Mouse (Mus musculus): ENCODE measurements around the gene Cmya5. TPM values are rescaled to one million over a fixed set of nuclear protein-coding genes. Genes with fewer than 3 reads are reported as not detected.

Cmya5 gene
- polyA plus RNA-seq, 1 experiment from 2014 or later = 0.13 TPM

DNA sequence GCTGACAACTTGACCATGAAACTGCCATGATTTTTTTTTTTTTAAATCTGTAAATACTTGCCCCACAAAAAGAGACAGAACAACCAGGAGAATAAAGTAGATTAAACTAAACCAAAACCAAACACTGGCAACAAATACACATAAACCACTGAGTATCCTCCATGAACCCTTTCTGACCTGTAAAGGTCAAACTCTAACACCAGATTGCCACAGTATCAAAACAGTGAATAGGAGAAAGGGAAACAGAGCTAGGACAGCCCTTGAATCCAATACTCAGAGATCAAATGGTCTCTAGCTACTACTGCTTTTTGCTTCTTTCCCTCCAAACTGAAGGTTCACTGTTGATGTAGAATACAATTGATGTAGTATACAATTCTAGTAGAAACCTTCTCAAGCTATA lies 33.0 kb upstream of the Cmya5 start:
- DNase-seq (ENCODE audit: low spot score) (no peak), ATAC-seq (ENCODE audit: insufficient read depth, low FRiP score, low TSS enrichment) (no peak)
- H3K4me3 ChIP-seq (ENCODE audit: low read depth, low read length) = no peak overlapping the region
- peaks cover 5% of the 10 kb centered on the region for H3K36me3 ChIP-seq (ENCODE audit: control insufficient read depth, insufficient read depth, low read length)
- no peak overlapping the region for H3K4me2 ChIP-seq (ENCODE audit: low read depth)
- no peaks in the 10 kb centered on the region for H3K9me3 ChIP-seq (ENCODE audit: control insufficient read depth, low read length)
- no peak overlapping the region for H3K9ac ChIP-seq (ENCODE audit: low read length)
- H3K27me3 ChIP-seq (ENCODE audit: control insufficient read depth, insufficient read depth, low read length) = no peaks in the 10 kb centered on the region
- no peak overlapping the region for H3K27ac ChIP-seq (ENCODE audit: low read depth, low read length)
- H3K4me1 ChIP-seq (ENCODE audit: control insufficient read depth, insufficient read depth, low read length) = no peaks in the 10 kb centered on the region

DNA sequence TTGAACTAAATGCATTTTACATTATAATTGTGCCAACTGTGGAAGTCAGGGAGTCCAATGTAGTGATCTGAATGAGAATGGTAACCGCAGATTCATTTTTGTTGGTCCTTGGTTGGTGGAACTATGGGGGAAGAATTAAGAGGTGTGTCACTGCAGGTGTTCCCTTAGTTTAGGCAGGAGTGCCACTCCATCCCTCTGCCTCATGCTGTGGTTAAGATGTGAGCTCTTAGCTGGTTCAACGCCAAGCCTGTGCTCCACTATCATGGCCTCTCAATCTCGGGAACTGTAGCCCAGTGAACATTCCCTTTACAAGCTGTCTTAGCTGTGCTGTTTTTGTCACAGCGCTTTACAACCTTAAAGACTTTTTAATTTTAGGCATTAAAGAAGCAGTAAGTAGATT lies 18.8 kb upstream of the Cmya5 start:
- Histone ChIP-seq H3K36me3 (ENCODE audit: control insufficient read depth, insufficient read depth, low read length) (peaks cover 4% of the 10 kb centered on the region; the same call in 1 of the 2 replicates), H3K9ac (ENCODE audit: low read length) (no peak overlapping the region), H3K27ac (ENCODE audit: low read depth, low read length) (no peak overlapping the region), H3K9me3 (ENCODE audit: control insufficient read depth, low read length) (no peaks in the 10 kb centered on the region), H3K4me1 (ENCODE audit: control insufficient read depth, insufficient read depth, low read length) (no peaks in the 10 kb centered on the region), H3K4me2 (ENCODE audit: low read depth) (no peak overlapping the region), H3K27me3 (ENCODE audit: control insufficient read depth, insufficient read depth, low read length) (no peaks in the 10 kb centered on the region), H3K4me3 (ENCODE audit: low read depth, low read length) (no peak overlapping the region)
- ATAC-seq (ENCODE audit: insufficient read depth, low FRiP score, low TSS enrichment) (no peak), DNase-seq (ENCODE audit: low spot score) (no peak)
- 95% methylated on average over 4 of the region's 4 CpGs for WGBS

DNA sequence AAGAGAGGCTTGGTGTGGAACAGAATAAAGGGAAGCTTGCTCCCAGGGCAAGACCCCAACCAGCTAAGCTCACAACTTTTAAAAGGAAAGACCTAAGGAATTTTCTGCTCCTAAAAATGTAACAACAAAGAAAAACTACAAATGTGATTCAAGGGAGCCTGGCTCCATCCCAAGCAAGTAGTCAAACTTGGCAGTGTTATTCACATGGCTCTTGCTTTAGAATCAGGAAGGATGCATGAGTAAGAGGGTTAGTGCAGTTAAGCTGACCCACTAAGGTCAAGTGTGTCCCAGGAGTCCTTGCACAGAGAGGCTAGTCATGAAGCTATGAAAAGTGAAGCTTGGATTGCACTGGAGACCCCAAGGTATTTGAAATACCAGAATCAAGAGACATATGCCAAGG lies 17.9 kb upstream of the Cmya5 start:
- Histone ChIP-seq H3K36me3 (ENCODE audit: control insufficient read depth, insufficient read depth, low read length) (peaks cover 4% of the 10 kb centered on the region; the same call in 1 of the 2 replicates), H3K9me3 (ENCODE audit: control insufficient read depth, low read length) (no peaks in the 10 kb centered on the region), H3K27me3 (ENCODE audit: control insufficient read depth, insufficient read depth, low read length) (no peaks in the 10 kb centered on the region), H3K9ac (ENCODE audit: low read length) (no peak overlapping the region), H3K27ac (ENCODE audit: low read depth, low read length) (no peak overlapping the region), H3K4me3 (ENCODE audit: low read depth, low read length) (no peak overlapping the region), H3K4me1 (ENCODE audit: control insufficient read depth, insufficient read depth, low read length) (no peaks in the 10 kb centered on the region), H3K4me2 (ENCODE audit: low read depth) (no peak overlapping the region)
- ATAC-seq (ENCODE audit: insufficient read depth, low FRiP score, low TSS enrichment) = no peak
- DNase-seq (ENCODE audit: low spot score) = no peak

DNA sequence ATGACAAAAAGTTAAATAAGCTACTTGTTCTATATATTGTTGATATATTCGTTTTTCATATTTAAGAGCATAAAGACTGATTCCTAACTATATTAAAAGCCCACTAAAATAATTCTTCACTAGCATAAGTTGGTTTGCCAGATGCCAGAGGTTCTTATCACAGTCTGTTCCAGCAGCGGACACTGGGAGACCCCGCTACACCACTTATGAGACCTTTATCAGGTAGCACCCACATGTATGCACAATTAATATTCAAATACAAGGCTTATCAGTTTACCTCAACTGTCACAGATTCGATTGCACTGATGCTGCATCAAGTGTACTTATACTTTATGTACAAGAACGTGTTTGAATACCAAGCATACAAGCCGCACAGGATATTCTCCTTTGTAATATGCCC lies 13.7 kb upstream of the Cmya5 start:
- no peak overlapping the region for H3K9ac ChIP-seq (ENCODE audit: low read length)
- DNase-seq (ENCODE audit: low spot score) = no peak
- H3K36me3 ChIP-seq (ENCODE audit: control insufficient read depth, insufficient read depth, low read length) = peaks cover 5% of the 10 kb centered on the region; the same call in 1 of the 2 replicates
- no peaks in the 10 kb centered on the region for H3K4me1 ChIP-seq (ENCODE audit: control insufficient read depth, insufficient read depth, low read length)
- ATAC-seq (ENCODE audit: insufficient read depth, low FRiP score, low TSS enrichment) = no peak
- WGBS = 93% methylated on average over 6 of the region's 6 CpGs
- no peak overlapping the region for H3K4me3 ChIP-seq (ENCODE audit: low read depth, low read length)
- H3K27ac ChIP-seq (ENCODE audit: low read depth, low read length) = no peak overlapping the region
- H3K9me3 ChIP-seq (ENCODE audit: control insufficient read depth, low read length) = no peaks in the 10 kb centered on the region
- no peaks in the 10 kb centered on the region for H3K27me3 ChIP-seq (ENCODE audit: control insufficient read depth, insufficient read depth, low read length)
- H3K4me2 ChIP-seq (ENCODE audit: low read depth) = no peak overlapping the region

DNA sequence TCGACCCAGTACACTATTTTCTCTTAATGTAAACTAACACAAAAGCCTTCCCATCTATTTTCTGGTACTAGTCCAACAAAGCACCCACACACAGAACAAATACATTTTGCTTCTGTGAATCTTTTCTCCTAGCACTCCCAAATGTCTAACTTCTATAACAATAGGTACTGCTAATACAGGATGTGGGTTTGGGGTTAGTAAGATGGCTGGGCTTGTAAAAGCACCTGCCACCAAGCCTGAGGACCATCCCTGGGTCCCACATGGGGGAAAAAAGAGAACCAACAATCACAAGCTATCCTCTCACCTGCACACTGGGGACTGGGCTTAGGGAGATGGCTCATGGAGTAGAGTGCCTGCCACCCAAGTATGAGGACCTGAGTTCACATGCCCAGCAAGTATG lies 8.8 kb upstream of the Cmya5 start:
- no peaks in the 10 kb centered on the region for H3K4me1 ChIP-seq (ENCODE audit: control insufficient read depth, insufficient read depth, low read length)
- 95% methylated on average over 1 of the region's 1 CpGs for WGBS
- ATAC-seq (ENCODE audit: insufficient read depth, low FRiP score, low TSS enrichment) = no peak

DNA sequence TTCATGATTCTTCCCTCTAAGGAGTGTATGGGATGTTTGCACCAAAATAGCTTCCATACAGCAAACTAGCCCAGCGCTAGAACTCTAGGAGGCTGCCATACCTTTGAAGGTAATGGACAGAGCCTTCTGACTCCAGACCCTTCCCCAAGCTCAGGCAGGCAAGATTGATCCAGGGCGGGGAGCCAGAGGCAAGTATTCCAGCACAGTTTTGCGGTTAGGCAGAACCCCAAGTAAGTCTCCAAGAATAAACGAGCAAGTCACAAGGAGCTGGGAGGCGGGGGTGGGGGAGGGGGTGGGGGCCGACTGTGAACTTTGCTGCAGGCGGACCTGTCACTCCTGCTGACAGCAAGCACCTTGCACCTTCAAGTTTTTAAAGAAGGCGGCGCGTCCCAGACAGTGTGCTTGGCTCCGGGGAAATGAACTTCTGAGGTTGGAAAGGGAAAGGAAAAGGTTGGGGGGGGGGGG lies 673 bp downstream of the Cmya5 start:
- Histone ChIP-seq H3K9me3 (ENCODE audit: control insufficient read depth, low read length) (no peaks in the 10 kb centered on the region), H3K4me1 (ENCODE audit: control insufficient read depth, insufficient read depth, low read length) (0 out of 2 replicates have a peak, but pooled peaks cover 4% of the 10 kb centered on the region), H3K36me3 (ENCODE audit: control insufficient read depth, insufficient read depth, low read length) (0 out of 2 replicates have a peak, but pooled peaks cover 2% of the 10 kb centered on the region), H3K4me3 (ENCODE audit: low read depth, low read length) (peak overlapping the region; percentile 28), H3K4me2 (ENCODE audit: low read depth) (peak overlapping the region; percentile 66), H3K27ac (ENCODE audit: low read depth, low read length) (no peak overlapping the region), H3K9ac (ENCODE audit: low read length) (no peak overlapping the region), H3K27me3 (ENCODE audit: control insufficient read depth, insufficient read depth, low read length) (no peaks in the 10 kb centered on the region)
- WGBS = 34% methylated on average over 11 of the region's 11 CpGs
- no peak for DNase-seq (ENCODE audit: low spot score)
- ATAC-seq (ENCODE audit: insufficient read depth, low FRiP score, low TSS enrichment) = 0 out of 2 replicates have a peak, but pooled peaks have one; percentile 40

More for the DNA sequence above, 8.8 kb upstream of the Cmya5 start:
- Histone ChIP-seq H3K27ac (ENCODE audit: low read depth, low read length) (no peak overlapping the region), H3K27me3 (ENCODE audit: control insufficient read depth, insufficient read depth, low read length) (no peaks in the 10 kb centered on the region), H3K9ac (ENCODE audit: low read length) (no peak overlapping the region), H3K4me2 (ENCODE audit: low read depth) (no peak overlapping the region), H3K36me3 (ENCODE audit: control insufficient read depth, insufficient read depth, low read length) (peaks cover 4% of the 10 kb centered on the region; the same call in 1 of the 2 replicates), H3K4me3 (ENCODE audit: low read depth, low read length) (no peak overlapping the region), H3K9me3 (ENCODE audit: control insufficient read depth, low read length) (no peaks in the 10 kb centered on the region)
- no peak for DNase-seq (ENCODE audit: low spot score)

DNA sequence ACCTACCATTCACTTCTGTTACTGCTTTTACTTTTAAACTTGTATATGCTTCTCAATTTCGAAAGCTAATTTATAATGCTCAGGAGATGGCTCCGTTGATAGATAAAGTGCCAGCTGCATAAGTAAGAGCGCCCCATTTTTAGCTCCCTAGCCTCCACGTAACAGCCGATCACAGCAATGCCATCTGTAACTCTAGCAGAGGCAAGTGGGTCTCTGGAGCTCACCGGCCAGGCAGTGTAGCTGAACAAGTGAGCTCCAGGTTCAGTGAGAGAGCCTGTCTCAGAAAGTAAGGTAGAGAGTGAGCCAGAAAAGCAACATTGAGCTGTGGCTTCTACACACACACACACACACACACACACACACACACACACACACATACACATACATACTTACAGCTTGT lies 3.3 kb downstream of the Cmya5 start:
- Histone ChIP-seq H3K4me3 (ENCODE audit: low read depth, low read length) (no peak overlapping the region), H3K4me2 (ENCODE audit: low read depth) (no peak overlapping the region), H3K9ac (ENCODE audit: low read length) (no peak overlapping the region), H3K27ac (ENCODE audit: low read depth, low read length) (no peak overlapping the region), H3K36me3 (ENCODE audit: control insufficient read depth, insufficient read depth, low read length) (0 out of 2 replicates have a peak, but pooled peaks cover 2% of the 10 kb centered on the region), H3K9me3 (ENCODE audit: control insufficient read depth, low read length) (no peaks in the 10 kb centered on the region), H3K4me1 (ENCODE audit: control insufficient read depth, insufficient read depth, low read length) (0 out of 2 replicates have a peak, but pooled peaks cover 4% of the 10 kb centered on the region), H3K27me3 (ENCODE audit: control insufficient read depth, insufficient read depth, low read length) (no peaks in the 10 kb centered on the region)
- DNase-seq (ENCODE audit: low spot score) (no peak), ATAC-seq (ENCODE audit: insufficient read depth, low FRiP score, low TSS enrichment) (no peak)
- 96% methylated on average over 6 of the region's 6 CpGs for WGBS

DNA sequence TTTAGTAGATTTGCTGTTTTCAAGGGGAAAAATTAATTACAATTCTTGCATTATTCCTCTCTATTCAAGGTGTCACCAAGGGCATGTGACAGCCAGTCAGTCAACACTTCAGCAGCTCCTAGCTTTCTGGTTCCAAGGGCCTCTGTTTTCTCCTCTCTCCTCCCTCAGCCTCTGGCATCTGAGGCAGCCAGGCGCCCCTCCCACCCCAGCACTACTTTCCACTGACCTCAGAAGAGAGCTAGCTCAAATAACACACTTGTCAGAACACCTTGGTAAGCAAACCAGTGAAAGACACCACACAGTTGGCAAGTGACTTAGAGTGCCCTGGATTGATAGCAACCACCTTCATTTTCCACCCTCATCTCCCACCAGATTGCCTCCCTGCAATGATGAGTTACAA lies 6.5 kb downstream of the Cmya5 start:
- no peak overlapping the region for H3K9ac ChIP-seq (ENCODE audit: low read length)

DNA sequence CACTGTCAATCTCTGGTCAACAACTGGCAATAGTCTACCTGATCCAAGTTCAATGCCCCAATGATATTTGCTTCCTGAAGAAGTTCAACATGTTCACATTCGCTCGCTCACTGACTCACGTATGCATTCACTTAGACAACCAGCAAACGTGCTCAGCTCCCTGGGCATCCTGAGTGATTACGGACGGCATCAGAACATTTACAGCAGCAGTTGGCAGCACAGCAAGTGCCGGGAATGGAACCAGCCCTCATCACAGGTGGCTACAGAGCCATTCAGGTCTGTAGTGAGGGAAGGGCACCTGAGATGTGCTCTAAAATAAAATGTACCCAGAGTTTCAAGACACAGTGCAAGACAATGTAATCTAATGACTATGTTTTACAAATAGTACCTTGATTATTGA lies 7.4 kb downstream of the Cmya5 start:
- Histone ChIP-seq H3K4me3 (ENCODE audit: low read depth, low read length) (no peak overlapping the region), H3K4me2 (ENCODE audit: low read depth) (no peak overlapping the region), H3K9me3 (ENCODE audit: control insufficient read depth, low read length) (no peaks in the 10 kb centered on the region), H3K9ac (ENCODE audit: low read length) (no peak overlapping the region), H3K36me3 (ENCODE audit: control insufficient read depth, insufficient read depth, low read length) (no peaks in the 10 kb centered on the region), H3K27me3 (ENCODE audit: control insufficient read depth, insufficient read depth, low read length) (no peaks in the 10 kb centered on the region), H3K27ac (ENCODE audit: low read depth, low read length) (no peak overlapping the region), H3K4me1 (ENCODE audit: control insufficient read depth, insufficient read depth, low read length) (no peaks in the 10 kb centered on the region)
- ATAC-seq (ENCODE audit: insufficient read depth, low FRiP score, low TSS enrichment) (no peak), DNase-seq (ENCODE audit: low spot score) (no peak)
- 89% methylated on average over 7 of the region's 7 CpGs for WGBS

More for the DNA sequence above, 6.5 kb downstream of the Cmya5 start:
- WGBS = 61% methylated on average over 1 of the region's 1 CpGs
- Histone ChIP-seq H3K36me3 (ENCODE audit: control insufficient read depth, insufficient read depth, low read length) (0 out of 2 replicates have a peak, but pooled peaks cover 1% of the 10 kb centered on the region), H3K27ac (ENCODE audit: low read depth, low read length) (no peak overlapping the region), H3K4me2 (ENCODE audit: low read depth) (no peak overlapping the region), H3K4me1 (ENCODE audit: control insufficient read depth, insufficient read depth, low read length) (no peaks in the 10 kb centered on the region), H3K4me3 (ENCODE audit: low read depth, low read length) (no peak overlapping the region), H3K27me3 (ENCODE audit: control insufficient read depth, insufficient read depth, low read length) (no peaks in the 10 kb centered on the region), H3K9me3 (ENCODE audit: control insufficient read depth, low read length) (no peaks in the 10 kb centered on the region)
- no peak for ATAC-seq (ENCODE audit: insufficient read depth, low FRiP score, low TSS enrichment)
- DNase-seq (ENCODE audit: low spot score) = no peak

All from neural tube, embryonic 11.5 days (tissue).